Mouse (Mus musculus): ENCODE data around the gene Map4k2. TPM values are rescaled to one million over a fixed set of nuclear protein-coding genes. Genes with fewer than 3 reads are reported as not detected.

The Map4k2 gene
- polyA plus RNA-seq, 1 experiment: 24.8 TPM

GRCm38 (mm10) chr19:6333761-6334595 lies 7.0 kb upstream of the Map4k2 start:
- Histone ChIP-seq H3K4me1 (ENCODE audit: control insufficient read depth, insufficient read depth, low read length) (peaks cover 20% of the 10 kb centered on the region), H3K27ac (ENCODE audit: control insufficient read depth, insufficient read depth, low read depth, low read length) (peak overlapping the region; percentile 83), H3K27me3 (ENCODE audit: control insufficient read depth, insufficient read depth, low read length) (no peaks in the 10 kb centered on the region), H3K4me3 (ENCODE audit: control insufficient read depth, low read depth, low read length) (no peak overlapping the region), H3K36me3 (ENCODE audit: control insufficient read depth, insufficient read depth, low read length) (no peaks in the 10 kb centered on the region; the same call in 1 of the 2 replicates)
- TF ChIP-seq CTCF (IDR thresholded peaks at IDR 0.05; ENCODE audit: control insufficient read depth, insufficient read depth, insufficient replicate concordance, low read depth, low read length) (no peak), POLR2A (IDR thresholded peaks at IDR 0.05; ENCODE audit: control insufficient read depth, low read depth, low read length) (no peak)

DNA sequence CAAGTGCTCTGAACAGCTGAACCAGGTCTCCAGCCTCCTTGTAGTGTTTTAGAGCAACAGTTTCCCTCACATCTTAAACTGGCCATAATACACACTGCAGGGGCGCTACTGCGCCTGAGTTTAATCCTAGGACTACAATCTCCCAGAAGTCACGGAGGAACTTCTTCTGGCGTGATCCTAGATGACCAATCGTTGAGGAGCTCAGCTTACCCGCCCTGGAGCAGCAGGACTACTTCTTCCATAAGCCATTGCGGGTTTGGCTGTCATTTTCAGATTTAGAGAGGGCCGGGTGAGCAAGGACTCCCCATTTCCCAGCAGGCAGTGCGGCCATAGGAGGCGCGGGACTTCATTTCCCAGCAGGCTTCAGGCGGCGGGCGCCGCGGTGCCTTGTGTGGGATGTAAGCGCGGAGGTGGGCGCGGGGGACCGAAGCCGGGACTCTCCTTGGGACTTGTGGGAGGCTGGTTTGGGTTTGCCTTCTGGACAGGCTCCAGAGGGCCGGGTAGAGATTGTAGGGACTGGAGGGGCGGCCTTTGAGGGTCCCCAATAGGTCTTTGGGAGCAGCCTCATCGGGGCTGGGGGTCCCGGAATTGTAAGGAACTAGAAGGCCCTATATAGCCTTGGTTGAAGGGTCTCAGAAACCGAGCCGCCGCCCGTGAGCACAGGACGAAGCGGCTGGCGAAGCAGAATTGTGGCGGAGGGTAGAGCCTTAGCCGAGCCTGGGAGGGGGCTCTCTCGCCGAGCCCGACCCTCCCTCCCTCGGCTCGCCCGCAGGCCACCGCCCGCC lies 6.1 kb upstream of the Map4k2 start, which contains the start of gene Men1:
Gene Men1 (plus strand): TSS at position 307 of the 785 bp plus-strand sequence.
- peaks cover 22% of the 10 kb centered on the region for H3K4me1 ChIP-seq (ENCODE audit: control insufficient read depth, insufficient read depth, low read length)

GRCm38 (mm10) chr19:6335458-6335827 lies 5.5 kb upstream of the Map4k2 start:
- TF ChIP-seq CTCF (IDR thresholded peaks at IDR 0.05; ENCODE audit: control insufficient read depth, insufficient read depth, insufficient replicate concordance, low read depth, low read length) (no peak), POLR2A (IDR thresholded peaks at IDR 0.05; ENCODE audit: control insufficient read depth, low read depth, low read length) (no peak; the same call in 1 of the 2 replicates)
- Histone ChIP-seq H3K4me3 (ENCODE audit: control insufficient read depth, low read depth, low read length) (peak overlapping the region; percentile 93), H3K36me3 (ENCODE audit: control insufficient read depth, insufficient read depth, low read length) (no peaks in the 10 kb centered on the region; the same call in none of the 2 replicates), H3K27me3 (ENCODE audit: control insufficient read depth, insufficient read depth, low read length) (no peaks in the 10 kb centered on the region), H3K27ac (ENCODE audit: control insufficient read depth, insufficient read depth, low read depth, low read length) (no peak overlapping the region), H3K4me1 (ENCODE audit: control insufficient read depth, insufficient read depth, low read length) (peaks cover 28% of the 10 kb centered on the region)

More for the DNA sequence above, 6.1 kb upstream of the Map4k2 start, which contains the start of gene Men1:
- no peaks in the 10 kb centered on the region for H3K27me3 ChIP-seq (ENCODE audit: control insufficient read depth, insufficient read depth, low read length)
- peak within 1 kb of the TSS; percentile 93 for H3K4me3 ChIP-seq (ENCODE audit: control insufficient read depth, low read depth, low read length)
- no peaks in the 10 kb centered on the region; the same call in none of the 2 replicates for H3K36me3 ChIP-seq (ENCODE audit: control insufficient read depth, insufficient read depth, low read length)
- TF ChIP-seq POLR2A (IDR thresholded peaks at IDR 0.05; ENCODE audit: control insufficient read depth, low read depth, low read length) (peak; percentile 71), CTCF (IDR thresholded peaks at IDR 0.05; ENCODE audit: control insufficient read depth, insufficient read depth, insufficient replicate concordance, low read depth, low read length) (no peak)
- peak within 1 kb of the TSS; percentile 83 for H3K27ac ChIP-seq (ENCODE audit: control insufficient read depth, insufficient read depth, low read depth, low read length)

DNA sequence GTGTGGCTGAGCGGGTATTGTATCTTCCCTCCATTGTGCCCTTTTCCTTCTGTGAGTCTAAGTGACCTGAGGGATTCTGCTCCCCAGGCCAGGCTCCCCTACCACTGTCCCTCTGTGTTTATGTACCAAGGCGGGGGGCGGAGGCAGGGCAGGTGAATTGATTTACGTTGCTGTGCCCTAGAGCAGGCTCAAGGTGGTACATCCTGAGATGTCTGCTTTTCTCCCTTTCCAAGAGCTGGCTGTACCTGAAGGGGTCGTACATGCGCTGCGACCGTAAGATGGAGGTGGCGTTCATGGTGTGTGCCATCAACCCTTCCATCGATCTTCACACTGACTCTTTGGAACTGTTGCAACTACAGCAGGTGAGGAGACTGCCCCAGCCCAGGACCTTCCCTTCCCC lies 4.0 kb upstream of the Map4k2 start:
- TF ChIP-seq CTCF (IDR thresholded peaks at IDR 0.05; ENCODE audit: control insufficient read depth, insufficient read depth, insufficient replicate concordance, low read depth, low read length) (no peak), POLR2A (IDR thresholded peaks at IDR 0.05; ENCODE audit: control insufficient read depth, low read depth, low read length) (no peak)
- Histone ChIP-seq H3K27me3 (ENCODE audit: control insufficient read depth, insufficient read depth, low read length) (no peaks in the 10 kb centered on the region), H3K36me3 (ENCODE audit: control insufficient read depth, insufficient read depth, low read length) (no peaks in the 10 kb centered on the region; the same call in none of the 2 replicates), H3K4me3 (ENCODE audit: control insufficient read depth, low read depth, low read length) (no peak overlapping the region), H3K4me1 (ENCODE audit: control insufficient read depth, insufficient read depth, low read length) (peaks cover 30% of the 10 kb centered on the region), H3K27ac (ENCODE audit: control insufficient read depth, insufficient read depth, low read depth, low read length) (no peak overlapping the region)

GRCm38 (mm10) chr19:6338171-6338570 lies 2.8 kb upstream of the Map4k2 start:
- TF ChIP-seq POLR2A (IDR thresholded peaks at IDR 0.05; ENCODE audit: control insufficient read depth, low read depth, low read length) (no peak), CTCF (IDR thresholded peaks at IDR 0.05; ENCODE audit: control insufficient read depth, insufficient read depth, insufficient replicate concordance, low read depth, low read length) (no peak)
- H3K4me1 ChIP-seq (ENCODE audit: control insufficient read depth, insufficient read depth, low read length): peaks cover 28% of the 10 kb centered on the region
- H3K27ac ChIP-seq (ENCODE audit: control insufficient read depth, insufficient read depth, low read depth, low read length): no peak overlapping the region
- H3K4me3 ChIP-seq (ENCODE audit: control insufficient read depth, low read depth, low read length): no peak overlapping the region
- no peaks in the 10 kb centered on the region; the same call in none of the 2 replicates for H3K36me3 ChIP-seq (ENCODE audit: control insufficient read depth, insufficient read depth, low read length)
- H3K27me3 ChIP-seq (ENCODE audit: control insufficient read depth, insufficient read depth, low read length): no peaks in the 10 kb centered on the region

DNA sequence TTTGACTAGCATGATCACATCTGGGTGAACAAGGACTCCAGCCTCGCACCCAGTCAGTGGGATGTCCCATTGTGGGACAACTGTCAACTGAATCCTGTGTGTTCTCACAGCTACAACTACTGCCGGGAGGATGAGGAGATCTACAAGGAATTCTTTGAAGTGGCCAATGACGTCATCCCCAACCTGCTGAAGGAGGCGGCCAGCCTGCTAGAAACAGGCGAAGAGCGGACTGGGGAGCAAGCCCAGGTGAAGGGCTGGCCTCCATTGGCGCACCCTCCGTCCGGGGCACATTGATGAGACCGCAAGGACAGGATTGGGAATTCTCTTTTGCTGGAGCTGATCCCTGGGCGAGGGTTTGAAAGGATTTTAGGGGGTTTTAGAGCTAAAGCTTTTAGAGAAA lies 2.2 kb upstream of the Map4k2 start:
- no peak overlapping the region for H3K4me3 ChIP-seq (ENCODE audit: control insufficient read depth, low read depth, low read length)
- H3K27ac ChIP-seq (ENCODE audit: control insufficient read depth, insufficient read depth, low read depth, low read length): no peak overlapping the region
- H3K36me3 ChIP-seq (ENCODE audit: control insufficient read depth, insufficient read depth, low read length): no peaks in the 10 kb centered on the region; the same call in none of the 2 replicates
- peaks cover 28% of the 10 kb centered on the region for H3K4me1 ChIP-seq (ENCODE audit: control insufficient read depth, insufficient read depth, low read length)
- TF ChIP-seq POLR2A (IDR thresholded peaks at IDR 0.05; ENCODE audit: control insufficient read depth, low read depth, low read length) (no peak), CTCF (IDR thresholded peaks at IDR 0.05; ENCODE audit: control insufficient read depth, insufficient read depth, insufficient replicate concordance, low read depth, low read length) (no peak)
- no peaks in the 10 kb centered on the region for H3K27me3 ChIP-seq (ENCODE audit: control insufficient read depth, insufficient read depth, low read length)

DNA sequence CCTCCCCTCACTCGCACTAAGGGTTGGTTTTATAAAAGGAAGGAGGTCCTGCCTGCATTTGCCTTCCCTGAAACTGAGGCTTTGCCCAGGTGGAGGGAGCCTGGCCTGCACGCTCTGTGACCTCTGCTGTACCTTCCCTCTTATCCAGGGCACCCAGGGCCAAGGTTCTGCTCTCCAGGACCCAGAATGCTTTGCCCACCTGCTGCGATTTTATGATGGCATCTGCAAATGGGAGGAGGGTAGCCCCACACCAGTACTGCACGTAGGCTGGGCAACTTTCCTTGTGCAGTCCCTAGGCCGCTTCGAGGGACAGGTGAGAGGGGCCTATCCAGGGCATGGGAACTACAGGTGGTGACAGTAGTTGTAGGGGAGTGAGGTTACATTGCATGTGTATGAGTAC lies 1.7 kb upstream of the Map4k2 start:
- H3K4me1 ChIP-seq (ENCODE audit: control insufficient read depth, insufficient read depth, low read length): peaks cover 27% of the 10 kb centered on the region
- H3K36me3 ChIP-seq (ENCODE audit: control insufficient read depth, insufficient read depth, low read length): no peaks in the 10 kb centered on the region; the same call in none of the 2 replicates
- no peak for TF ChIP-seq POLR2A (IDR thresholded peaks at IDR 0.05; ENCODE audit: control insufficient read depth, low read depth, low read length)
- TF ChIP-seq CTCF (IDR thresholded peaks at IDR 0.05; ENCODE audit: control insufficient read depth, insufficient read depth, insufficient replicate concordance, low read depth, low read length): no peak
- no peak overlapping the region for H3K27ac ChIP-seq (ENCODE audit: control insufficient read depth, insufficient read depth, low read depth, low read length)
- H3K27me3 ChIP-seq (ENCODE audit: control insufficient read depth, insufficient read depth, low read length): no peaks in the 10 kb centered on the region
- no peak overlapping the region for H3K4me3 ChIP-seq (ENCODE audit: control insufficient read depth, low read depth, low read length)

Measured in testis, adult 2 months (tissue).